Mouse (Mus musculus): ENCODE results near the gene Hist1h2af.

Gene Hist1h2af

GRCm38 (mm10) chr13:23515826-23516620, 17.7 kb upstream of the Hist1h2af start:
- no peak for DNase-seq

GRCm38 (mm10) chr13:23516822-23517602, 16.7 kb upstream of the Hist1h2af start:
- peak; percentile 82 to 87 for DNase-seq

GRCm38 (mm10) chr13:23517603-23518294, 16.0 kb upstream of the Hist1h2af start:
- DNase-seq, result peak; percentile 92 to 94

- DNase-seq, result no peak
These were observed 15.5 kb upstream of the Hist1h2af start for GRCm38 (mm10) chr13:23518295-23518603.

- DNase-seq, result peak; percentile 76 to 82
These were observed 14.8 kb upstream of the Hist1h2af start for GRCm38 (mm10) chr13:23518885-23519284.

GRCm38 (mm10) chr13:23519416-23519815, 14.3 kb upstream of the Hist1h2af start:
- peak; percentile 77 to 84 for DNase-seq

GRCm38 (mm10) chr13:23521703-23522102, 12.0 kb upstream of the Hist1h2af start:
- peak; percentile 83 to 88 for DNase-seq

- DNase-seq, result no peak
These were observed 9.7 kb upstream of the Hist1h2af start for GRCm38 (mm10) chr13:23523976-23524375.

GRCm38 (mm10) chr13:23524654-23525053, 9.1 kb upstream of the Hist1h2af start:
- peak; percentile 83 to 84 for DNase-seq

- peak; percentile 48 to 56 for DNase-seq
These were observed 7.8 kb upstream of the Hist1h2af start for GRCm38 (mm10) chr13:23525901-23526300.

- peak; percentile 92 to 93 for DNase-seq
These were observed 7.4 kb upstream of the Hist1h2af start for GRCm38 (mm10) chr13:23526312-23526711.

- DNase-seq, result no peak
These were observed 4.7 kb upstream of the Hist1h2af start for GRCm38 (mm10) chr13:23529005-23529404.

- no peak for DNase-seq
These were observed 4.1 kb upstream of the Hist1h2af start for GRCm38 (mm10) chr13:23529480-23530165.

- DNase-seq, result peak; percentile 62 to 77
These were observed 3.4 kb upstream of the Hist1h2af start for GRCm38 (mm10) chr13:23530181-23530900.

- peak; percentile 95 to 97 for DNase-seq
These were observed 2.5 kb upstream of the Hist1h2af start, which contains the start of gene Hist1h4h for GRCm38 (mm10) chr13:23530901-23531875. Hist1h4h (plus strand) TSS chr13:23531050.

GRCm38 (mm10) chr13:23532262-23533075, 1.2 kb upstream of the Hist1h2af start:
- DNase-seq, result no peak

- peak in 1 of 2 experiments; percentile 38 for DNase-seq
These were observed 844 bp downstream of the Hist1h2af start for GRCm38 (mm10) chr13:23534368-23535131.

GRCm38 (mm10) chr13:23535137-23536075, 1.7 kb downstream of the Hist1h2af start, which contains the start of gene Hist1h3g:
Hist1h3g (plus strand) TSS chr13:23535422.
- peak; percentile 90 to 91 for DNase-seq
